12 mouse cellular contexts compared by ENCODE assay signal in the genomic region with DNA sequence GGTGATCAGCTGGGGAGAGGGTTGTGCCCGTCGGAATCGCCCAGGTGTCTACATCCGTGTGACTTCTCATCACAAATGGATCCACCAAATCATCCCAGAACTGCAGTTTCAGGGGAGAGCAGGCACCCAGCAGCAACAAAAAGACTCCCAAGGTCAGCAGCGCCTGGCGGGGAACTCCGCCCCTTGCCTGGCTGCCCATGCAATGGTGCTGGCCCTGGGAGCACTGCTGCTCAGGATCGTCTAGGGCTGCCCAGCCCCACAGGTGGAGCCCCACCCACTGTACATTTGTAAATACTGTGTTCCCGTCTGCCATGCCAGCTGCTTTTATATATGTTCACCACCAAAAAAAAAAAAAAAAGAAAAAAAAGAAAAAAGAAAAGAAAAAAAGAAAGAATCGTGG. TPM values are rescaled to one million over a fixed set of nuclear protein-coding genes. Genes with fewer than 3 reads are reported as not detected.
"Had no signal": no experiment of that assay in that cellular context is flagged by ENCODE, and none has a peak within 500 bp of the region (broad histone marks: within the 10 kb centered on the region; RNA-seq: fewer than 3 reads in every experiment).

No protein-coding gene starts in this region.

- DNase-seq: kidney, adult 2 months; kidney, postnatal 25 days; layer of hippocampus, adult 9-11 months; liver, embryonic 13.5 days; lung, adult 2 months; thymus, postnatal 25 days had no signal

RNA-seq across cellular contexts. Expression of a gene that starts 7.7 kb away (rescaled TPM):
- total RNA-seq: layer of hippocampus, adult 2 months; layer of hippocampus, postnatal 25 days; left cerebral cortex, adult 18-20 months; left cerebral cortex, postnatal 36 days; liver, adult 2 months; megakaryocyte, adult 5-6 weeks had no signal

RNA-seq across cellular contexts. Expression of a gene that starts 47.7 kb away (rescaled TPM):
- total RNA-seq: layer of hippocampus, adult 2 months; layer of hippocampus, postnatal 25 days; liver, adult 2 months; megakaryocyte, adult 5-6 weeks had no signal
